Mouse (Mus musculus): ENCODE results near the gene Srd5a3.
"Not testable (repeated sequence)": the region's sequence is repeated elsewhere in the genome, so short reads cannot be mapped to it uniquely, and the experiment has no call there.

Srd5a3 gene

DNA sequence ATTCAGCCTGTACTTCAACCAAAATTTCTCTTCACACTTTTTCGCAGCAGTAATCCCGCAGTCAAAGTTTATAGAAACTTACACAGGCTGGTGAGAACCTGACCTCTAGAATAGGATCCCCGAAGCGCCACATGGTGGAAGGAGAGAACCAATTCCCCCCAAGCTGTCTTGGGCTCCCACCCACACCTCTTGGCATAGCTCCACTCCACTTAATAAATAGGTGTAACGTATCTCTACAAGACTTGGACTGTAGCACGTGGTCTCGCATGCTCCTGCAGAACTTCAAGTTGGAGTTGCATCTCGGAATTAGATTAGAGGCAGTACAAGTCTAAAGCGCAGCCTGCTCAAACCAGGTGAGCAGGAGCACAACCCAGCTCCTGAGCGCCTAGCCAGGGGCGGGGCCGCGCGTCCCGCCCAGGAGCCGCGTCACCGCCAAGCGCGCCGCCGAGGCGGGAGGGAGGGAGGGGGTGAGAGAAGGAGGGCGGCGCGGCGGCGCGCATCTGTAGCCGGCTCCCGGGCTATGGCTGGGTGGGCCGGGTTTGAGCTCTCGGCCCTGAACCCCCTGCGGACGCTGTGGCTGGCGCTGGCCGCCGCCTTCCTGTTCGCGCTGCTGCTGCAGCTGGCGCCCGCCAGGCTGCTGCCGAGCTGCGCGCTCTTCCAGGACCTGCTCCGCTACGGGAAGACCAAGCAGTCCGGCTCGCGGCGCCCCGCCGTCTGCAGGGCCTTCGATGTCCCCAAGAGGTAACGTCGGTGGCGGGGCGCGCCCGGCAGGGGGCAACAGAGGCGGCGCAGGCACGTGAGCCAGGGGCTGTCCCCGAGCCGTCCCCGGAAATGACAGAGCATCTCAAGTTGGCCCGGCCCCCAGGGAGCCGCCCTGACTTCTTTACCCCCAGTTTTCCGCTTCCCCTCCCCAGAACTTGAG is at the start of gene Srd5a3:
Srd5a3 (plus strand) TSS at position 464 of the 922 bp plus-strand sequence.
- DNase-seq (ENCODE audit: low spot score in 2 of 2): peak; percentile 91

DNA sequence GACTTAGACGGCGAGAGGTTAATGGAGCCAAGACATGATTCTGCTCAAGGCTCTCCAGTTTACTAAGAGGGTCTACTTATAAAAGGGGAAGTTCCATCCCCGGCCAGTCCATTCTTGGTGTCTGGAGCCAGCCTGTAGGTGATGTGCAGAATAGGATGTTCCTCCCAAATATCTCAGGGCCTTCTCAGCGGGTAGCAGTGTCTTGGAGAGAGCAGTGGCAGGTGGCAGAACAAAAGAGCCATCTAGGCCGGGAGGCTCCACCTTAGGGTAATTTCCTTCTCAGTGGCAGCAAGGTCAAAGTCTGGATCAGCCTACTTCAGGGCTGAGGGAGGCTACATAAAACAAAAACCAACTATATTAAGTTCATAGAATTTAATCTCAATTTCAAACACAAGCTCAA is 36.3 kb upstream of the Srd5a3 start:
- DNase-seq (ENCODE audit: low spot score in 2 of 2): not testable (repeated sequence)

DNA sequence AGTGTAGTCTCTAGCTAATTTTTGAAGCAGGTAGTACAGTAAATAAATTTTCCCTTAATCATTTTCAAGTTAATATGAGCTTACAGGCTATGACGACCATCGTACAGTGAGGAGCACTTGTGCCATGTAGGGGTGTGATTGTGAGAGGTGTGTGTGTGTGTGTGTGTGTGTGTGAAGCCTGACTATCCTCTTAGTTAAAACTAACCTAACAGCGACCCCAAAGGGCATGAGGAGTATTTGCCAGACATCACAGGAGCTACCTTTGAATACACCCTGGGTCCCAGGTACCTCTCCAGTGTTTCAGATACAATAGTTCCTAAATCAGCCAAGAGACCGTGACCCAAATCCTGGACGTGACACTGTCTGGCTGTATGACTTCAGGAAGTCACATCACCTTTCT is 32.8 kb upstream of the Srd5a3 start:
- no peak for DNase-seq (ENCODE audit: low spot score in 2 of 2)

DNA sequence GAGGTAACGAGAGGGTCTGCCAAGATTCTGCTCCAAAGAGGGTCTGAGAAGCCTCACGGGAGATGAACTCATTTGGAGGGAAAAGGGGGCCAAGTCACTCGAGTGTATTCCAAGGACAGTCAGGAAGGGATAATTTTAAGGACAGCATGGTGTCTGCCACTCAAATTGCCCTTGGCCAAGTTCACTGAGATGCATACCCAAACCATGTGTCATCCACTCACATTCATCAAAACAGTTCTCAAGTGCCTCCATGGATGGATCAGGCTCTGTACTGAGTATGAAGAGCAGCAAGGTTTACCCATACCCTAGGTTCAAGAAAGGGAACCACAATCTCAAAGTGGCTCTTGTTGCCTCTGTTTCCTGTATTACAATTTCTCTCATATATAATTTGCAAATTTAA is 31.6 kb upstream of the Srd5a3 start:
- no peak for DNase-seq (ENCODE audit: low spot score in 2 of 2)

DNA sequence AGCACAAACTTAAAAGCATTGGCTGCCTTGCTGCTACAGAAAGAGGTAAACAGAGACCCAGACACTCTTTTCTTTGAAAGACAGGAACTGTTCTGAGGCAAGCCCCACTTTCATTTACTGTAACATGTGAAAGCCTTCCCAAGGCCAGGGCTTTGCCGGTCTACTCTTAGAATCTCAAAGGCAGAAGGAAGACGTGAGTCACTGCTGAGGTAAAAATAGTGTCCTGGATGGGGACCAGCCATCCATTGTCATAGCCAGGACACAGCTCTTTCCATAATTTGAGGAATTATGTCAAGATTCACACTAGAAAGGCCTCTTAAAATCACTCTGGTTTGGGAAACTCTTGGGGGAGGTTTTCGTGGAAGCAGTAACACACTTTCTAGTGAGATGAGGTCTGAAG is 28.9 kb upstream of the Srd5a3 start:
- DNase-seq (ENCODE audit: low spot score in 2 of 2): peak in 1 of 2 experiments; percentile 11

DNA sequence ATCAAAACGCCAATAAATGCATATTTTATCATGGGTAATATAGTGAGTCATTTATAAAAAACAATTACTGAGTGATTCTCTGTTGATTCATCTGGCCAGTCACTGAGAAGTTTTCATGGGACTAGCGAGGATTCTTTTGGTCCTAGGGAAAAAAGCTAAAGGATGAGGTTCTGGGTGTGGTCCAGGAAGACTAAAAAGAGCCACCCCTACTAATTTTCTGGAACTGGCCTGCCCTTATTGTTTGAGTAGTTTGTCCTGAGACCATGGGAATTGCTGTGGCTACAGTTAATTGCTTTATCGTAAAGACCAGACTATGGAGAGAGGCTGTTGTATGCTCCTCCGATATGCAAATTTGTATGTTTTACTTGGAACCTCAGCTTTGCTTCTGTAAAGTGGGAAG is 28.1 kb upstream of the Srd5a3 start:
- DNase-seq (ENCODE audit: low spot score in 2 of 2): no peak

DNA sequence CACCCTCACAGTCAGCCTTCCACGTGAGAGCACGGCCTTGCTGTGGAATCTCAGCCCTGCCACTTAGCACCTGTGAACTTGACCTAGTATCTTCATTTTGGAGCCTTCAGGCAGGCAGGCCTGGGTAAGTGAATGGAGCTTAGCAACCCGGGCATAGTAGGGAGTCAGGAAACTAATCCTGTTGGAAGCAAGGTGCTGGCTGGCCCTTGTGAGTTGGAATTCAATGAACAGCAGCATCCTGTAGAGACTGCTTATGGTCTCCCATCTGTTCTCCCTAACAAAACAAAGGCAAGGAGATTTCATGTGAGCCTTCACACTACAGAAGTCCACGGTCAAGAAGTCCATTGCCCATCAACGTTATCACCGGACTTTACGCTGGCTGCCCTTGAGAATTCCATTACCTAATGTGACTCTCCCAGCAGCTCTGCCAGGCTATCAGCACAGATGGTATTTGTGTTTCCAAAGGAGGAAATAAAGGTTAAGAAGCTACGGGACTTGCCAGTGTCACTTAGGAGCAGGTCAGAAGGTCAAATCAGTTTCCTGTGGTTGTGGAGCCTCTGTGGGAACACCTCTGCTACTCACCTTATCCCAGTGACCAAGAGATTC is 24.5 kb upstream of the Srd5a3 start:
- DNase-seq (ENCODE audit: low spot score in 2 of 2): no peak

DNA sequence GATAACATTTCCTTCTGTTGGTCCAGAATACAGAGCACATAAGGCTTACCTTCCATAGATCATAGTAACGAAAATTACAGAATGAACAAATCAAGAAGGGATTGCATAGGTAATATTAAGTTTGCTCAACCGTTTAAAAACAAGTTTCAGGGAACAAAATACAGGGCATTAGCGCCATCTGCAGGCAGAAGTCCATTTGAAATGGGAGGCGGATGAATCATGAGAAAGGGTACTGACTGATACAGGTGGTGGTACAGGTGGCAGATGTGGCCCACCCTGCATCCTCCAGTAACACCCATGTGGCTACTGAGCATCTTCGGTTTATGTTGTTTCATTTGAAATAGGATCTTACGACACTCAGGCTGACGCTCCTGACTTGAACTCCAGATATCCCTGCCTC is 21.6 kb upstream of the Srd5a3 start:
- DNase-seq (ENCODE audit: low spot score in 2 of 2): peak; percentile 37 to 38

DNA sequence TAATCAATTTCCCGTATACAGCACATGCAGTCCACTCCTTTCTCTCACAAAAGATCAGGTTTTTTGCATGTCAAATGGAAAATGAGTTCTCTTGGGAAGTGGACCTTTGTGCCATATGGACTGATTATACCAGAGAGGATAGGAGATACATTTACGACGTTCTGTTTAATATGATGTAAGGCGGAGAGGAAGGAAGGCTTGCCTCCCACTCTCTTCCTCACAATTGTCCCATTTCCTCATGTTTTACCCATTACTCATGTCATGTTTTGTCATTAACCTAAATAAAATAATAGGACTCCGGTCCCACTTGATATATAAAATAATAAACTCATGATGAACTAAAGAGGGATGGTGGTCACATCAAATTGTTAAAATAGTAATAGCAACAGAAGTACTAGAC is 19.4 kb upstream of the Srd5a3 start:
- no peak for DNase-seq (ENCODE audit: low spot score in 2 of 2)

DNA sequence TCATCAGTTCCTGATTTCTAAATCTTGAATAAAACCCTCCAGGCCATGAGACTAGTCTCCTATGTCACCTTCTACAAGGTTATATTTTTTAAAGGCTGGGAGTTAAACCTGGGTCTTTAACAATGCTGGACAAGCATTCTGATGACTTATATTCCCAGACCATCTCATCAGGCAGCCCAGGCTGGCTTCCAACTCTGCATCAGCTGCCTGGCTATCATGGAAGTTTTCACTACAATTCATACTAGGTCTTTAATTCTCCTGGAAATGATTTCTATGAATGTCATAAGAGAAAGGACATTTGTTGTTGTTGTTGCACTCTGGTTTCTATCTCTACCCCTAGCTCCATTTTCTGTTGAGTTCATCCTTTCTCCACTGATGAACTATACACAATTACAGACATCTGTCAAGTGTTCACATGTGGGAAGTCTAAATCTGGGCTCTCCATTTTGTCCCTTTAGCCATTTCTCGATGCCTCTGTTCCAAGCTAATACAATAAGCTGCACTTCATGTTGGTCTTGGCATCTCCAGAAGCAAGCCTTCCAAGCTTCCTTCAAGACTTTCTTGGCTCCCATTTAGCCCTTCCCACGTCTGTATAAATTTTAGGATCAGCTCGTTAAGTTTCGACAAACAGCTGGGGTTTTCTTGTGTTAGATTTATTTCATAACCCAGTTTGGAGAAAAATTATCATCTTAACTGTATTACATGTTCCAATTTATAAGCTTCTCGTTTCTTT is 12.3 kb upstream of the Srd5a3 start:
- no peak for DNase-seq (ENCODE audit: low spot score in 2 of 2)

DNA sequence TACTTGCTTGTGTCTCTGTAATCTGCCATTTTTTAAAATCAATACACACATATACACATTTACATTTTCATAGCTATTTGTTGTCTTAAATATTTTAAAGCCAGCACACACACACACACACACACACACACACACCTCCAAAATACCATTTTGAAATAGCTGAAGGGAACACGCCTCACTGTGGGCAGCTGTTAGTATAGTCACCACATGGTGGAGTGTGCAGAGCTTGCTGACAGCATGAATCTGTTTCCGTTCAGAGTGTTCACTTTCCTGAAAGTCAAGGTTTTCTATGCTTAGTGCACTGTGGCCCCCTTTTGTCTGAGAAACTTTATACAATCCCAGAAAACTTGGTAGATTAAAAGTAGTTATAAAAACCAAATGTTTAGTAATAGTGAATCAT is 9.8 kb upstream of the Srd5a3 start:
- peak in 1 of 2 experiments; percentile 23 for DNase-seq (ENCODE audit: low spot score in 2 of 2)

DNA sequence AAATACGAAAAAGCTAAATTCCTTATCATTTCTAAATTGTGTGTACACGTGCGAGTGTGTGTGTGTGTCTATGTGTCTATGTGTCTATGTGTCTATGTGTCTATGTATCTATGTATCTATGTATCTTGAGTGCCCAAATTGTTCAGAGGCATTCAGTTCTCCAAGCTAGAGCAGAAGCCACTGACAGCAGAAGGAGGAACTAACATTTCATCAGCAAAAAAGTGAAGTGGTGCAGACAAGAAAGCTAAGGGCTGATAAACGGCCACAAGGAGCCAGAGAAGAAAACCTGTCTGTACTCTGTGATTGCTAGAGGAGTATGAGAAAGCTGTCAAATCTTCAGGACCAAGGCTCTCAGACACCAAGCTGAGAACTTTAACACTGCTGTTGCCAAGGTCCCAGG is 8.1 kb upstream of the Srd5a3 start:
- no peak for DNase-seq (ENCODE audit: low spot score in 2 of 2)

DNA sequence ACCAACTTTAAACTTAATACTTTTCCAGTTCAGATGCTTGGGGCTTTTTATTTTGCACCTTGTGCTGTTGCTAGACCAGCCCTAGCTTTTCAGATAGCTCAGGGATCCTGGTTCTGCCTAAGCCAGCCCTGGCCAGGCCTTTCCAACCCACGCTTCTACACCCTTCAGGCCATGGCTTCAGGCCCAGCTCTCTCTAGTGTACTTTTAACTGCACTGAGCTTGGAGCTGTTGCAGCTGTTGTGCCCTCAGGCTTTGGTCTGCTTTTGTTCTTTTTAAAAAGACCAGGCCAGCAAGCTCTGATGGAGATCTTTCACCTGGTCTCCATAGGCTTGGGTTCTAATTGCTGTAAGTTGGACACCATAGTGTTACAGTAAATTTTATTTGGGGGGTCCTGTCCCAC is 4.4 kb upstream of the Srd5a3 start:
- no peak for DNase-seq (ENCODE audit: low spot score in 2 of 2)

DNA sequence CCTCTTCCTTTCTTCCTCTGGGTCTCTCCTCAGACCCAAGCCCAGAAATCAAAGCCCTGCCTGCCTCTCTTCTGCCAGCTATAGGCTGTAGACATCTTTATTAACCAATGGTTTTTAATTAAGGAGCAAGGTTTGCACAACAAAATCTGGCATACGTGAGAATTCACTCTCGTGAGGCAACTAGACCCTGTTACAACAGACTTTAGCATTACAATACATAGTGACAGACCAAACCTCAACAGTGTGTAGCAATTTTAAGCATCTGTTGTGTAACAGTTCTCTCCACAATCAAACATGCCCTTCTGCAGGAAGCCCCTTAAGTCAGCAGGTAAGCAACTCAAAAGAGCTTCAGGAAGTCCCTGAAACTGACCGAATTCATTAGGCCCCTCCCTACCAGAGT is 3.8 kb upstream of the Srd5a3 start:
- DNase-seq (ENCODE audit: low spot score in 2 of 2): no peak

DNA sequence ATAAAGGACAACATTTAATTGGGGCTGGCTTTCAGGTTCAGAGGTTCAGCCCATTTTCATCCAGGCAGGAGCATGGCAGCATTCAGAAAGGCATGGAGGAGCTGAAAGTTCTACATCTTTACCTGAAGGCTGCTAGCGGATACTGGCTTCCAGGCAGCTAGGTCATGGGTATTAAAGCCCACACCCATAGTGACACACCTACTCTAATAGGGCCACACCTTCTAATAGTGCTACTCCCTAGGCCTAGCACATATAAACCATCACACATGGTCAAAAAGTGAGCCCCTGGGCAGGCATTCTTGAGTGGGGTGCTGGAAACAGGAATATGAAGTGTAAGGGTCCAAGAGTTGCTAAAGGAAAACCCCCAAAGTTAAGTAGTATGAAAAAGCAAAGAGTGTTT is 2.5 kb upstream of the Srd5a3 start:
- DNase-seq (ENCODE audit: low spot score in 2 of 2): no peak

DNA sequence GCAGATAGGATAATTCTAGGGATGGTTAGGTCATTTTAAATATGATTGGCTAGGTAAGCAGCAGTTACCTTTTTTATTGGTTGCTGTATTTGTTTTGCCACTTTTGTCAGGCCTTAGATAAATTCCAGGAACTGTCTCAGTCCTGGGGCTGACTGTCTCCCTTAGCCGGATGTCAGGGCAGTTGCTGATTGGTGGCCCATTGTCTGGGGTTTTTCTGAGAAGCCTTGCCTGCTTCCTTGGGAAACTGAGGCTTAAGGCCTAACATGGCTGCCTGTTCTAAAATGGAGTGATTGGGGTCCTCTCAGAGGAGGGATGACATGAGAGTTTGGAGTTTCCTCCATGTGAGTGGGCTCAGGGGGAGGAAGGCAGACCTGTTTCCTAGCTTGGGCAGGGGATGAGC is 2.0 kb upstream of the Srd5a3 start:
- no peak for DNase-seq (ENCODE audit: low spot score in 2 of 2)

DNA sequence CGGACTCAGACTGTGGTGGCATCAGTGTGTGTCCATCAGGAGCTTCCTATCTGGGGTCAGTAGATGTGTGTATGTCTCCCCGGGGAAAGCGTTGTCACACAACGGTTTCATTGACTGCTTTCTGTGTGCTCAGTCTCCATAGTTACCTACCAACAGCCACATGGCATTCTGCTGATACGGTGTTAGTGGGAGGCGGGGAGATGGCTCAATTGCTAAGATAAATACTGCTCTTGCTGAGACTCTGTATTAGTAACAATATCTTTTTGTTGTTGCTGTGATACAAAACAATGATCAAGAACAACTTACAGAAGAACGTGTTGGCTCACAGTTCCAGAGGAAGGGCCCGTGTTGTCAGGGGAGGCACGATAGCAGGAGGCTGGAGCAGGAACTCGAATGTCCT is 1.6 kb upstream of the Srd5a3 start:
- no peak for DNase-seq (ENCODE audit: low spot score in 2 of 2)

DNA sequence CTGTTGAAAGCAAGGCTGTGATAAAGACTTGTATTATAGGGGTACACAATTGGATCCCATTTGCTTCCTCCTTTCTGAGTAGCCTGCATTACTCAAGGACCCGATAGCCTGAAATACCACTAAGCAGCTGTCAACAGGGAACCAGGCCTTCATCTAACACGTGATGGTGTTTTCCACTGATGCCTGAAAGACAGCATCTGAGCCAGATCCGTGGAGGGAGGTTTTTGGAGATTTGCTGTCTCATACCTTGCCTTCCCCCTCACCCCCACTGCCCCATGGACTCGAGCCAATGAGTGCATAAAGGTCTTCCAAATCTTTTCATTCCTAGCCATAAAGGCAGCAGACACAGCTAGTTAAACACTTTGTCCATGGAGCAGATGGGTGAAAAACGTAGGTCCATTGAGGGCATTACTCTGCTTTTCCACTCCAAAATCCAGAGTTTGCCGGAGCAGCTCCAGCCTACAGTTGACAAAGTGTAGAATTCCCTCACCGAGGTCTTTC is 850 bp upstream of the Srd5a3 start:
- no peak for DNase-seq (ENCODE audit: low spot score in 2 of 2)

DNA sequence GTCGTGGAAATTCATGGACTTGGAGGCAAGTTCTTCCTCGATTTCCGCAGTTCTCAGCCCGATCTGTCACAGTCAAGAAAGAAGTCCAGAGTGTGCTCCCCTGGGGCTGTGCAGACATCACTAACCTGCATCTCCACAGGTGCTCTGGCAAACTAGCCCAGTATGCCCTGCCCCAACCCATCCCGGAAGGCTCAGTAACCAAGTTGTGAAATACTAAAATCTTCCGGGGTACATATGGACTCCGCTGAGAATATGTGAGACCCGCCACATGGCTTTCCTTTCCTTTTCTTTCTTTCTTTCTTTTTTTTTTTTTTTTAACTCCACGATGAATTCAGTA is 627 bp downstream of the Srd5a3 start:
- DNase-seq (ENCODE audit: low spot score in 2 of 2): no peak

DNA sequence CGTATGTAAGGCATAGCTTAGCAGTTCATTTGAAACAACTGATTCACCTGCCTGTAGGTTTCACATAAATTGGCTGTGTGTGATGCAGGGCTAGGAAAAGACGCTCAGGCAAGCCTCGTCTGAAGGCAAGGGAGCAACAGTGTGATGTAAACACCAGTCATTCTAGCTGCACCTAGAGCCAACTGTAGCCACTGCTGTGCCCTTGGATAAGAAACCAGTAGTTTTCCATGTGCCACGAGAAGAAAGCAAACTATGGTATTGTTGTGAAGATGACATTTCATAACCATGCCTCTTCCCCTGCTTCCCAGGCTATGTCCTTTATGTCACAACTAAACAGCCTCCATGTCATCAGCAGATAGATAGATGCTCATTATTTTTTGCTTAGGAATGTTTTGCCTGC is 3.3 kb downstream of the Srd5a3 start:
- no peak for DNase-seq (ENCODE audit: low spot score in 2 of 2)

DNA sequence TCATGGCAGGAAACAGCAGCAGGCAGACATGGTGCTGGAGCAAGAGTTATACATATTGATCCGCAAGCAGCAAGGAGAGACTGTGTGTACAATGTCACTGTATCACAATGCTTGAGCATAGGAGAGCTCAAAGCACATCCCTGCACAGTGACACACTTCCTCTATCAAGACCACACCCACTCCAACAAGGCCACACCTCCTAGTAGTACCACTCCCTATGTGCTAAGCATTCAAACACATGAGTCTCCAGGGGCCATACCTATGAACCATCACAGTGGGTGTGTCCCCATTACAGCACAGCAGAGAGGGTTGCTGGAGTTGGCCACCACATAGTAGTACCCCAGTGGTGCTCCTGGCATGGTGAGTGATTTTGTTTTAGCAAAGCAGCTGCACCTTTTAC is 6.3 kb downstream of the Srd5a3 start:
- DNase-seq (ENCODE audit: low spot score in 2 of 2): no peak

DNA sequence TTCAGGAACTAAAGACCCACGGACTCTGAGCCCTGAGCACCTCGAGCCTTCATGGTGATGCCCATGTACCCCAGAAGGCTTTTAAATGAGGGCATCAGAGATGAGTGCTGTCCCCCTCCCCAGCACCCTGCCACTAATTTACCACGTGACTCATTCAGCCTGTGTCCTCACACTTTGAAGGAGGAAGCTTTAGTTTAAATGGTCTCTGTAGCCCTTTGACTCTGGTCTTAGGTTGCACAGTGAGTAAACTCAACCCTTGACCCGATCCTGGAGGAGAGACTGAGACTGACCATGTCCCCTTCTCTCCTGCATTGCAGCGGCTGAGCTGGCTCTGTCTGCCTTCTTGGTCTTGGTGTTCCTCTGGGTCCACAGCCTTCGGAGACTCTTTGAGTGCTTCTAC is 9.4 kb downstream of the Srd5a3 start:
- no peak for DNase-seq (ENCODE audit: low spot score in 2 of 2)

DNA sequence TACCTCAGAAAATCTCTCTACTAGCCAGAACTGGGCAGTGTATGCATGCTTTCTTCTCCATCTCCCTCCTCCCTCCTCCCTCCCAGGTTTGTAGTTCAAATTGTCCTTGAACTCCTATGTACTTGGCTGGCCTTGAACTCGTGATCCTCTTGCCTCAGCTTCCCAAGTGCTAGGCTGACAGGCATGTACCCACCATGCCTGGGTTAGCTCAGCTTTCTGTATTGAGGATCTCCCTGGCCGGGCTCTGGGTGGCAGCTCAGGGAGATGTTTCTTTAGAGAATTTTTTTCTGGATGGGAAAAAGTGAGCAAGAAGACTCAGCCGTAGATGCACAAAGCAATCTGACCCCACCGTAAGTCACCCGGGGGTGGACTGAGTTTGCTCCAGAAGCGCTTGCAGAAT is 12.9 kb downstream of the Srd5a3 start:
- no peak for DNase-seq (ENCODE audit: low spot score in 2 of 2)

Data from right cerebral cortex, postnatal 36 days (tissue).